In the genomic region with DNA sequence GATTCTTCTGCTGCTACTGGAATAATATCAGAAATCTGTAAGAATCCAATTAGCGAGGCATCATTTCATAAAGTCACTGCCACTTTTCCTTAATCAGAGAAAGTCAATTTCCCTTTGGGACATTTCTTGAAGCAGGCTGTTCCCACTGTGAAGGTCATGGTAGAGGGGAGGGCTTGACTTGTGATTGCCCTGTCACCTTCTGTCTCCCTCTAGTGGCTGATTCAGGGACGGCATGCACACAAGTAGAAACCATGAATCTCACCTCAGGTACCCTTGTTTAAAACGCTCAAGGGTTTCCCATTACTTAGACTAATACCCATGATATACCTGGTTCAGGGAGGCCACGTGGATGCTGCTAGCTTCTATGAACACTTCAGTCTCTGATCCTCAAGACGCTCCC, we compare ENCODE assay signal across 9 mouse cellular contexts. TPM values are rescaled to one million over a fixed set of nuclear protein-coding genes. Genes with fewer than 3 reads are reported as not detected.
DNase-seq lines count a peak whose midpoint lies in the region; ATAC-seq and TF ChIP-seq lines count a peak whose summit lies in the region.
"Had no signal": no experiment of that assay in that cellular context is flagged by ENCODE, and none has a peak within 500 bp of the region (broad histone marks: within the 10 kb centered on the region; RNA-seq: fewer than 3 reads in every experiment).

No protein-coding gene starts in this region.

- H3K27me3 ChIP-seq in lung, postnatal 0 days (replicated peaks; ENCODE audit: insufficient read depth, low read length), result no peaks in the 10 kb centered on the region
- H3K27me3 ChIP-seq: limb, embryonic 12.5 days had no signal

- H3K36me3 ChIP-seq in lung, postnatal 0 days (ENCODE audit: insufficient read depth, low read length), result no peaks in the 10 kb centered on the region
- H3K36me3 ChIP-seq: limb, embryonic 12.5 days had no signal

- TF ChIP-seq EP300 in lung, postnatal 0 days (IDR thresholded peaks at IDR 0.05), result no peak

- TF ChIP-seq CTCF in lung, postnatal 0 days (IDR thresholded peaks at IDR 0.05), result peak; percentile 69

- WGBS in lung, postnatal 0 days, result 61% methylated on average over 5 of the region's 5 CpGs

- H3K4me3 ChIP-seq in lung, postnatal 0 days (ENCODE audit: low read depth, low read length), result no peak overlapping the region
- H3K4me3 ChIP-seq: limb, embryonic 12.5 days had no signal

- no peaks in the 10 kb centered on the region for H3K4me1 ChIP-seq in lung, postnatal 0 days (ENCODE audit: insufficient read depth, low read depth, low read length)
- H3K4me1 ChIP-seq: limb, embryonic 12.5 days had no signal

- no peak overlapping the region for H3K4me2 ChIP-seq in lung, postnatal 0 days (replicated peaks; ENCODE audit: low read depth, low read length)
- H3K4me2 ChIP-seq: limb, embryonic 12.5 days had no signal

- ATAC-seq in granulocyte monocyte progenitor cell, adult 5-6 weeks (replicated peaks; ENCODE audit: poor library complexity, severe bottlenecking), result peak; percentile 66
- no peak for ATAC-seq in lung, postnatal 0 days
- no peak for ATAC-seq in activated CD4-positive, CD25-positive, alpha-beta regulatory T cell, adult 4 months

- no peak overlapping the region for H3K9ac ChIP-seq in lung, postnatal 0 days (replicated peaks; ENCODE audit: low read depth)
- H3K9ac ChIP-seq: limb, embryonic 12.5 days had no signal

- no peaks in the 10 kb centered on the region for H3K9me3 ChIP-seq in lung, postnatal 0 days (ENCODE audit: low read length)
- H3K9me3 ChIP-seq: limb, embryonic 12.5 days had no signal

- DNase-seq in layer of hippocampus, postnatal 10 days (ENCODE audit: low spot score in 2 of 2), result peak; percentile 10 to 27
- DNase-seq in layer of hippocampus, postnatal 36 days, result no peak
- DNase-seq in ES-CJ7 (ENCODE audit: low read depth, low spot score), result peak; percentile 73
- peak; percentile 34 to 83 for DNase-seq in adrenal gland, adult (ENCODE audit: inconsistent age in 2 of 2, low spot score in 1 of 2)
- no peak for DNase-seq in lung, postnatal 0 days (ENCODE audit: low spot score)
- DNase-seq in frontal cortex, postnatal 10 days (ENCODE audit: low spot score in 2 of 2), result no peak

- H3K27ac ChIP-seq in lung, postnatal 0 days (ENCODE audit: low read length), result no peak overlapping the region
- H3K27ac ChIP-seq: limb, embryonic 12.5 days had no signal

RNA-seq across cellular contexts. Expression of a gene that starts 31.8 kb away (rescaled TPM):
- total RNA-seq in layer of hippocampus, postnatal 10 days (2021), result 10 to 100 TPM; 57.6 to 69.3 TPM
- total RNA-seq in layer of hippocampus, postnatal 36 days (2021), result 10 to 100 TPM; 38.2 to 38.9 TPM
- not detected in 2 replicates for total RNA-seq in granulocyte monocyte progenitor cell, adult 5-6 weeks (2014; fragmentation: Nextera tagmentation)
- total RNA-seq in granulocyte monocyte progenitor cell, adult 5-6 weeks (2017), result not detected in 2 replicates
- polyA plus RNA-seq in lung, postnatal 0 days (2015; fragmentation: Nextera tagmentation; extraction: Ambion mirVana), result 80.1 and 91.7 TPM in 2 replicates
- not detected for polyA plus RNA-seq in activated CD4-positive, CD25-positive, alpha-beta regulatory T cell, adult 4 months (2017; shearing (Covaris generic))

Comparison
In these comparisons a context has a peak if more than half of its experiments do, and no peak if none do; other contexts are left out.
1. DNase-seq: peak in layer of hippocampus, postnatal 10 days (2 of 2), ES-CJ7 (single experiment) and adrenal gland, adult (2 of 2); none in layer of hippocampus, postnatal 36 days (0 of 2), lung, postnatal 0 days (single experiment) and frontal cortex, postnatal 10 days (0 of 2).
2. RNA of a gene that starts 31.8 kb away (total RNA-seq): 57.6 to 69.3 TPM in layer of hippocampus, postnatal 10 days and 38.2 to 38.9 TPM in layer of hippocampus, postnatal 36 days; not detected in granulocyte monocyte progenitor cell, adult 5-6 weeks; every median in the first group is over 10 times any median in the second.